Mouse (Mus musculus) liver, adult (tissue): ENCODE results near the gene Glrp1.

ENCODE experiments used
- GATA4 ChIP-seq: IDR thresholded peaks from 2 replicates; pipeline ENCODE4 v1.6.1; 2014; ENCODE audit warnings: mild to moderate bottlenecking, low read length; ENCODE audit not compliant: insufficient replicate concordance

Glrp1 gene

GRCm38 (mm10) chr1:88509789-88510188 lies at the start of gene Glrp1:
Glrp1 (minus strand) TSS chr1:88510066.
- TF ChIP-seq GATA4: no peak

DNA sequence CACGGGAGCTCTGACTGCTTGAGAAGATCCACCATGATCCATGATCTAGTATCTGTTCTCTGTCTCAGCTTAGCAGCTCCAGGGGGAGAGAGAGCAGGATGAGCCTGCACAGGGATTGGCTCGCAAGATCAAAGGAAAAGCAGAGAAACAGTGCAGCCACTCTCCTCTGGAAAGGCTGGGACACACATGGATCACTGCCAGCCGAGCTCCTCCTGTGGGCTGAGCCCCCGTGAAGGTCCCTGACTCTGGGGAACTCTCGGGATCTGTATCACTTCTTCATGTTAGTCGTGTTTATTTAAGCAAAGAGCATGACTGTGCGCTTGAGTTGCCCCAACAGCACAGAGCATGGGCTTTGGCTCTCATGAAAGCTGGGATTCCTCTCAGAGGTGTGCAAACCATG lies 49.4 kb upstream of the Glrp1 start:
- no peak for TF ChIP-seq GATA4

DNA sequence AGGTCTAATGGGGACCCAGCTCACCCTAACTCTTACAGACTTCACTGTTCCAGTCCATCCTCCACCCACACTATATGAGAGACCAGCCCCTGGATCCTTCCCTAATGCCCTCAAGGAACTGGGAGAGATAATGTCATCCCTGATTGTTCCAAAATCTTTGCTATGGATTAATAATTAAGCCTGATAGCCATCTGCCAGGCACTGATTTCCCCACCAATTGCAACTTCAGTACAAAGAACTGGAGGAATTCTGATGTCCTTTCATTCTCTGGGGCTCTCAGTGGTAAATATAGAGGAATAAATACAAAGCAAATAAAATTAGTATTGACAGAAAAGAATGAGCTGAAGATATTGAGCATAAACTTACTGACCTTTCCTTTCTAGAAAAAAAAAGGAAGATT lies 48.9 kb upstream of the Glrp1 start:
- TF ChIP-seq GATA4: peak; percentile 82

GRCm38 (mm10) chr1:88556401-88556800 lies 46.5 kb upstream of the Glrp1 start:
- no peak for TF ChIP-seq GATA4

- TF ChIP-seq GATA4: no peak
These were observed 43.8 kb upstream of the Glrp1 start for GRCm38 (mm10) chr1:88553500-88554187.

DNA sequence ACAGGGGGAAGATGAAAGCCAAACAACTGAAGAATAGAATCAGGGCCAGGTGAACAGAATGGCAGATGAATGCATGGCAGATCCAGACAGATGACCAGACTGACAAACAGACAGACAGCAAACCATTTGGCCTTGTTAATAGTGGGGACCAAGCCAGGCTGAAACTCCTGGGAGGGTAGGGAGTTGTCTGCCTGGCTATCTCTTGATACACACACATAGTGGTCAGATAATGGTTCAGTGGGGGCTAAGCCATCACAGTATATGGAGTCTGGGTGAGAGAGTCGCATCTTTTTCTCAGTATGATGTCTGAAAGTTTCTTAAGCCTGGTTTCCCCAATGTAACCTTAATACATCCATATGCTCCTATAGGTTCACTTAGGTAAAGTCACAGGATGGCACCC lies 39.4 kb upstream of the Glrp1 start:
- no peak for TF ChIP-seq GATA4

- no peak for TF ChIP-seq GATA4
These were observed 37.3 kb upstream of the Glrp1 start for GRCm38 (mm10) chr1:88547172-88547571.

DNA sequence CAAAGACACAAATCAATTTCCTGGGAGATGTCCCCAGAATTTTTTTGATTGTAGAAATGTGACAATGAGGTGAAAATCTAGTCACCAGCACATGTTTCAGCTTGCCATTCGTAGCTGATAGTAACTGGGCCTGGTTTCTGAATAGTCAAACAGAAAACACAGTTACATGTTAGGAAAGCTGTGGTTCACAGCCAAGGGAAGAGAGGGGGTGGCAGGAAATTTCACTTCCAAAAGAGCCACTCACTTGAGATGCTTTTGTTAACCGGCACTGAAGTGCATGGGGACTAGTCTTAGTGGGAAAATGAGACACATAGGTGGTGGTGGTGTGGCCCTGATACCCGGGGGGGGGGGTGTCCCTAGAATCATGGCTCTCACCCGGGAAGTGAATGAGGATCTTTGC lies 33.7 kb upstream of the Glrp1 start:
- no peak for TF ChIP-seq GATA4

DNA sequence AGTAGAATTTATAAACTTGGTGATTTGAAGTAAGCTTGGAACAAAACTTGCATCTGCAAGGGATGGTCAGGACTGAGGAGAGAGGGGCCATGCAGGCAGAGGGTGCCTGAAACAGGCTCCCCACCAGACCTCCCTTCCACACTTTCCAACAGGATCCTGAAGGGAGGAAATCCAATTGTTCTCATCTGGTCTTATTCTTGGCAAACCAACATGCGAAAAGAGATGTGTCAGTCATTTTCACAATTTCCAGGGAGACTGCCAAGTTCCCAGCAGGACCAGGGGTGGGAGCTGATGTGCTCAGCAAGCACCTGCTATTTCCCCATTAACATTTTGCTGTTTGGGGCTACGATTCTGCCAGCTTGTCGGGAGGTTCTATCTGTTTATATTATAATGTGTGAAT lies 30.0 kb upstream of the Glrp1 start:
- no peak for TF ChIP-seq GATA4

DNA sequence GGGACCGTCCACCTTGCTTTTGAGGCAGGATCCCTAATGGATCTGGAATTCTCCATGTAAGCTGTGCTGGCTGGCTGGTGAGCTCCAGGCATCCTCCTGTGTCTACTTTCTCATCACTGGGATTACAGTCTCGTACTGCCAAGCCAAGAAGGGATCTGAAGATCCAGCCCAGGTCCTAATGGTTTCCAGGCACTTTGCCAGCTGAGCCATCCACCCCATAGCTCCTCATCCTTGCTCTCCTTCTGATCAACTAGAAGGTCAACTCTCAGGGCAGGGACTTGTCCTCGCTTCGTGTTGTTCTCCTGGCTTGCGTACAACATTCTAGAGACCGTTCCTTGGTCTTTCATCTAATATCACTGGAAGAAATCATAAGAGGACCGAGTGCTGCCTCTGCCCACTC lies 29.4 kb upstream of the Glrp1 start:
- TF ChIP-seq GATA4: no peak

- no peak for TF ChIP-seq GATA4
These were observed 26.4 kb upstream of the Glrp1 start for GRCm38 (mm10) chr1:88536308-88536707.

DNA sequence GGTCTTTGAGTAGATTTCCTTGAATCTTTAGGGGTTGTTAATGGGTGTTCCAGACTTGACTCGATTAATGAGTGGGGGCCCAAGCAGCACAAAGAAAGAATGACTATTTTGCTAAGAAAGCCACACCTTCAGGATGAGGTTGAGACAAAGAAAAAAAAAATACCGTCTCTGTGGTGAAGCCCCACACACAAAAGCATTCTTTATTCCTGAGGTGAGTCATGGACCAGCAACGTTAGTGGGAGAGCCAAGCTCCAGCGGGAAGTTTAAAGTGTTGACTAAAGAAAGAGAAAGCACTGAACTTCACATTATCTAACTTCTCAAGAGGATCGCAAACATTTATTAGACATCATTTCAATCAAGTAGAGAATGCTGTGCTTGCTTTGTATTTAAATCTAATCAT lies 24.2 kb upstream of the Glrp1 start:
- no peak for TF ChIP-seq GATA4

DNA sequence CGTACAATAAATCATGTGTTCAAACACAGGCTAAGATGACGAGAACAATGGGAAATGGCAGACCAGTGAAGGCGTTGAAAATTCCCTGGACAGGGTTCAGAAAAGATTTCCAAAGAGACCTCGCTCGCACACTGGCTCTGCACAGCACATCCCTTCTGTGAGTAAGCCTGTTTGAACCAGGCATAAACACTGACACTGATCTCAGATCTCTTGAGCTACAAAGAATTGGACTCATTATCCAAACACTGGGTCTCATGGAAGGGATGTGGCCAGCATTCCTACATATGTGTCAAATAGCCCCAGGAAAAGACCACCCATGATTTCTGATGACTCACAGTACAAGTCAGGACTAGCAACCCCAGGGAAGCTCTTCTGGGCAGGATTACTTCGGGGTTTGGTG lies 16.3 kb upstream of the Glrp1 start:
- TF ChIP-seq GATA4: no peak

DNA sequence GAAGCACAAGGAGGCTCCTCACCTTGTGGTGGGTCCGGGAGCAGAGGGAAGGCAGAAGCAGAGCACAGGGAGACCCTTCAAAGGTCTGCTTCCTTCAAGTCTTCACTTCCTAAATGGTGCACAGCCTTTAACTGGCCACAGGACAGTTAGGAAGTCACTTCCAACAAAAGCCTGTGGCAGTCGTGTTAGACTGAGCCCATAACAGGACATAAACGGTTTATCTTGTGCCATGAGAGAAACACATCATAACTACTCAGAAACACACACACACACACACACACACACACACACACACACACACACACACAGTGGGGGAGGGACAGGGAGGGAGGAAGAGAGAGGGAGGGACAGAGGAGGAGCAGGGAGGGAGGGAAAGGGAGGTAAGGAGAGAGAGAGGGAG lies 15.8 kb upstream of the Glrp1 start:
- no peak for TF ChIP-seq GATA4

DNA sequence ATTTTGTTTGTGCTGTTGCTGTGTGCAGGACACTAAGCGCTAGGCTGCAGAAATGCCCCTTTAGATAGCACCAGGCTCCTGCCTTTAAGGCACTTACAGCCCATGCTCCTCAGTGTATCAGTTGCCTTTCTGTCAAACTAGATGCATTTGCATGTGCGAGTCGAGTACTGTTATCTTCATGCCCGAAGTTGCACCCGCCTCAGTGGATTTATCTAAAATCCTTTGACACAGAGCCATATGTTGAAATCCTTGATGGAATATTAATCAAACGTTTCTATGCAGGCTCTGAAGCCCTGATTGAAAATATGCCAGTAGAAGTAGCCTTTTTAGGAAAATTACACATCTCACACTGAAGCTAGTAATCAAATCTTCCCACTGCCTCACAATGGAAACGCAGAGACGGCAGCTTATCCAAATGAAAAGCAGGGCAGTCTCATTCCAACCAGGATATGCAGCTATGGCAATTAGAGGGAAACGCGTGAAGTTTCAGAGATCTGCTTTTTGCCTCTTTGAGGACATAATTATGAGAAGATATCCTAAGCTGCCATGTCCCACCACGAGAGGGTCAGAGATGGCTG lies 11.4 kb upstream of the Glrp1 start:
- TF ChIP-seq GATA4: no peak

GRCm38 (mm10) chr1:88513613-88514012 lies 3.7 kb upstream of the Glrp1 start:
- TF ChIP-seq GATA4: no peak

DNA sequence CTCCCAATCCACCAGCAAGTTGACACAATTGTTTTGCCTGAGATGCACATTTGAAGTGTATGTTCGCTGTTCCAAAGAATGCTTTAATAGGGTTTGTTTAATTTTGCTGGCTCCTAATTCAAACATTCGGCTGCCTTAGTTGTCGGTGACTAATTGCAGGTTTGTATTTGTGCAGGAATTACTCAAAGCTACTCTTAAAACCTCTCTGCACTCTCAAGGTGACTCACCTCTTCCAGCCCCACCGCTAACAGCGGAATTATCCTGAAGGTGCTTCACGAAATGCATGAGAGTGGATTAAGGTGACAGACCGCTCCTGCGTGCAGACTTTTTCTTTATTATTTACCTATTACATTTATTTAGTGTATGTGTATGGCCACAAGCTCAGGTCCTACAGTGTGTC lies 2.0 kb downstream of the Glrp1 start:
- TF ChIP-seq GATA4: no peak
